Mouse (Mus musculus) kidney, postnatal 0 days (tissue): ENCODE measurements around the gene Msh5. TPM values are rescaled to one million over a fixed set of nuclear protein-coding genes. Genes with fewer than 3 reads are reported as not detected.

Experiments used
- ATAC-seq: fragments of 200-750 bp; cut with Nextera tagmentation; replicated peaks from 2 replicates; pipeline ENCODE4 v1.8.0; 2017; ENCODE audit warnings: low read depth, moderate number of reproducible peaks, moderate TSS enrichment, moderate library complexity; ENCODE audit not compliant: low FRiP score
- DNase-seq: peaks from one replicate; pipeline ENCODE4 v3.0.0-alpha.2; 2016; ENCODE audit warnings: low spot score
- H3K27ac ChIP-seq: fragments of 300-500 bp; sonication (generic); 2 replicates; pipeline ENCODE4 v1.5.1; 2014; ENCODE audit warnings: mild to moderate bottlenecking
- H3K27me3 ChIP-seq: fragments of 300-500 bp; sonication (generic); 2 replicates; pipeline ENCODE4 v1.6.1; 2014; ENCODE audit warnings: low read length, mixed read lengths; ENCODE audit not compliant: insufficient read depth
- H3K36me3 ChIP-seq: fragments of 300-500 bp; sonication (generic); 2 replicates; pipeline ENCODE4 v1.6.1; 2014; ENCODE audit warnings: low read length, mixed read lengths; ENCODE audit not compliant: insufficient read depth
- H3K4me1 ChIP-seq: fragments of 300-500 bp; sonication (generic); replicated peaks from 2 replicates; pipeline ENCODE4 v1.6.1; 2014; ENCODE audit warnings: antibody characterized with exemption, low read length, mixed read lengths; ENCODE audit not compliant: insufficient read depth
- H3K4me2 ChIP-seq: fragments of 300-500 bp; sonication (generic); 2 replicates; pipeline ENCODE4 v1.6.1; 2014; ENCODE audit warnings: mild to moderate bottlenecking, low read length, moderate library complexity, mixed read lengths
- H3K4me3 ChIP-seq: fragments of 300-500 bp; sonication (generic); replicated peaks from 2 replicates; pipeline ENCODE4 v1.5.1; 2014; ENCODE audit warnings: low read depth, low read length
- H3K9ac ChIP-seq: fragments of 300-500 bp; sonication (generic); 2 replicates; pipeline ENCODE4 v1.6.1; 2014; ENCODE audit warnings: low read depth, low read length
- H3K9me3 ChIP-seq: fragments of 300-500 bp; sonication (generic); replicated peaks from 2 replicates; pipeline ENCODE4 v1.6.1; 2016; ENCODE audit warnings: low read length, inconsistent platforms, mixed read lengths
- CTCF ChIP-seq: IDR thresholded peaks from 2 replicates; pipeline ENCODE4 v1.5.1; 2016; ENCODE audit warnings: antibody characterized with exemption, low read depth, mild to moderate bottlenecking, moderate library complexity
- WGBS: fragments of 180-500 bp; shearing (Covaris S2); extraction: QIAGEN DNeasy Blood & Tissue Kit; methylation state at CpG from one replicate; pipeline ENCODE4 v1.1.7; 2014; 5-methylcytosine and 5-hydroxymethylcytosine counted together
- polyA plus RNA-seq: library from polyadenylated mRNA; unstranded; fragments of >200 nt; fragmentation: Nextera tagmentation; extraction: Ambion mirVana; gene quantifications from 2 replicates; pipeline ENCODE4 v1.2.1, GENCODE M21; 2015

The Msh5 gene
- polyA plus RNA-seq, 1 experiment from 2014 or later, result 2.7 TPM

- peak; percentile 6; the same call in 1 of the 2 replicates for TF ChIP-seq CTCF
- ATAC-seq, result peak; percentile 86
- no peaks in the 10 kb centered on the region for H3K9me3 ChIP-seq
- H3K4me2 ChIP-seq, result peak within 1 kb of the TSS; percentile 98
- H3K9ac ChIP-seq, result peak within 1 kb of the TSS; percentile 80
- peak within 1 kb of the TSS; percentile 95 for H3K27ac ChIP-seq
- H3K4me1 ChIP-seq, result 0 out of 2 replicates have a peak, but pooled peaks cover 6% of the 10 kb centered on the region
- peak within 1 kb of the TSS; percentile 80 for H3K4me3 ChIP-seq
- under 1% methylated on average over 58 of the region's 58 CpGs for WGBS
- H3K27me3 ChIP-seq, result no peaks in the 10 kb centered on the region
- DNase-seq, result peak; percentile 97
- H3K36me3 ChIP-seq, result peaks cover 13% of the 10 kb centered on the region
These were observed 64.8 kb downstream of the Msh5 start, which contains the start of gene Lsm2 for GRCm38 (mm10) chr17:34981690-34982180. Gene Lsm2, plus strand, starts transcription at chr17:34981862.

GRCm38 (mm10) chr17:34980655-34981054 lies 65.9 kb downstream of the Msh5 start:
- DNase-seq, result peak; percentile 93
- 9% methylated on average over 2 of the region's 2 CpGs for WGBS
- ATAC-seq, result no peak

GRCm38 (mm10) chr17:34979631-34980030 lies 66.9 kb downstream of the Msh5 start:
- Histone ChIP-seq H3K36me3 (no peaks in the 10 kb centered on the region), H3K9me3 (no peaks in the 10 kb centered on the region), H3K27me3 (no peaks in the 10 kb centered on the region), H3K4me3 (no peak overlapping the region), H3K4me1 (0 out of 2 replicates have a peak, but pooled peaks cover 6% of the 10 kb centered on the region), H3K4me2 (no peak overlapping the region), H3K9ac (no peak overlapping the region), H3K27ac (no peak overlapping the region)
- no peak for DNase-seq
- no peak for TF ChIP-seq CTCF
- WGBS, result 86% methylated on average over 4 of the region's 4 CpGs
- ATAC-seq, result no peak

More at GRCm38 (mm10) chr17:34980655-34981054, 65.9 kb downstream of the Msh5 start:
- Histone ChIP-seq H3K4me2 (peak overlapping the region; percentile 98), H3K4me1 (0 out of 2 replicates have a peak, but pooled peaks cover 6% of the 10 kb centered on the region), H3K9me3 (no peaks in the 10 kb centered on the region), H3K4me3 (peak overlapping the region; percentile 80), H3K36me3 (0 out of 2 replicates have a peak, but pooled peaks cover 5% of the 10 kb centered on the region), H3K9ac (peak overlapping the region; percentile 80; the same call in 1 of the 2 replicates), H3K27me3 (no peaks in the 10 kb centered on the region), H3K27ac (peak overlapping the region; percentile 95; the same call in 1 of the 2 replicates)
- TF ChIP-seq CTCF, result peak; percentile 87

Other genes with a start within 250 kb of the Msh5 start
- gene Cyp21a1, start 242.2 kb downstream of the Msh5 start, polyA plus RNA-seq, result 0.13 and 0.20 TPM in 2 replicates
- gene Stk19, start 209.8 kb downstream of the Msh5 start, polyA plus RNA-seq, result 30.3 and 30.8 TPM in 2 replicates
- 48.2 and 49.7 TPM in 2 replicates for gene Dxo, start 209.7 kb downstream of the Msh5 start, polyA plus RNA-seq
- gene Skiv2l, start 196.5 kb downstream of the Msh5 start, polyA plus RNA-seq, result 36.8 and 37.3 TPM in 2 replicates
- gene Nelfe, start 196.4 kb downstream of the Msh5 start, polyA plus RNA-seq, result 73.5 and 79.5 TPM in 2 replicates
- 21.1 and 25.6 TPM in 2 replicates for gene Cfb, start 184.2 kb downstream of the Msh5 start, polyA plus RNA-seq
- 2.3 and 3.4 TPM in 2 replicates for gene Zbtb12, start 167.3 kb downstream of the Msh5 start, polyA plus RNA-seq
- gene Gm20547, start 164.7 kb downstream of the Msh5 start, polyA plus RNA-seq, result not detected in 2 replicates
- 7.0 and 7.4 TPM in 2 replicates for gene C2, start 148.5 kb downstream of the Msh5 start, polyA plus RNA-seq
- gene Ehmt2, start 148.3 kb downstream of the Msh5 start, polyA plus RNA-seq, result 44.1 and 49.1 TPM in 2 replicates
- 24.2 and 27.3 TPM in 2 replicates for gene Slc44a4, start 132.3 kb downstream of the Msh5 start, polyA plus RNA-seq
- gene Neu1, start 115.5 kb downstream of the Msh5 start, polyA plus RNA-seq, result 92.0 and 101 TPM in 2 replicates
- gene Hspa1b, start 87.5 kb downstream of the Msh5 start, polyA plus RNA-seq, result 2.2 and 2.6 TPM in 2 replicates
- gene Gm20481, start 76.8 kb downstream of the Msh5 start, polyA plus RNA-seq, result not detected in 2 replicates
- 22.4 and 23.5 TPM in 2 replicates for gene Hspa1a, start 74.6 kb downstream of the Msh5 start, polyA plus RNA-seq
- gene Hspa1l, start 74.0 kb downstream of the Msh5 start, polyA plus RNA-seq, result 0.54 and 0.72 TPM in 2 replicates
- gene Lsm2, start 64.9 kb downstream of the Msh5 start, polyA plus RNA-seq, result 133 and 141 TPM in 2 replicates
- 61.3 and 63.3 TPM in 2 replicates for gene Vars, start 45.8 kb downstream of the Msh5 start, polyA plus RNA-seq
- gene Vwa7, start 30.2 kb downstream of the Msh5 start, polyA plus RNA-seq, result 0.16 and 0.20 TPM in 2 replicates
- gene Sapcd1, start 18.7 kb downstream of the Msh5 start, polyA plus RNA-seq, result 2.3 and 3.7 TPM in 2 replicates
- gene Clic1, start 3.2 kb upstream of the Msh5 start, polyA plus RNA-seq, result 266 and 282 TPM in 2 replicates
- 227 and 244 TPM in 2 replicates for gene Ddah2, start 12.3 kb upstream of the Msh5 start, polyA plus RNA-seq
- gene Ly6g6c, start 18.6 kb upstream of the Msh5 start, polyA plus RNA-seq, result not detected in 2 replicates
- 0.36 and 0.45 TPM in 2 replicates for gene Mpig6b, start 19.4 kb upstream of the Msh5 start, polyA plus RNA-seq
- 1.3 and 1.6 TPM in 2 replicates for gene Ly6g6e, start 30.2 kb upstream of the Msh5 start, polyA plus RNA-seq
- gene Ly6g6d, start 31.3 kb upstream of the Msh5 start, polyA plus RNA-seq, result 7.6 and 7.8 TPM in 2 replicates
- not detected in 2 replicates for gene Ly6g6f, start 38.9 kb upstream of the Msh5 start, polyA plus RNA-seq
- gene Abhd16a, start 42.5 kb upstream of the Msh5 start, polyA plus RNA-seq, result 109 and 113 TPM in 2 replicates
- gene Ly6g5c, start 61.5 kb upstream of the Msh5 start, polyA plus RNA-seq, result not detected in 2 replicates
- gene Ly6g5b, start 68.7 kb upstream of the Msh5 start, polyA plus RNA-seq, result 0.69 and 1.1 TPM in 2 replicates
- gene Gpank1, start 74.7 kb upstream of the Msh5 start, polyA plus RNA-seq, result 14.6 and 15.2 TPM in 2 replicates
- 300 and 312 TPM in 2 replicates for gene Csnk2b, start 75.3 kb upstream of the Msh5 start, polyA plus RNA-seq
- gene D17H6S53E, start 79.6 kb upstream of the Msh5 start, polyA plus RNA-seq, result 10.5 and 11.9 TPM in 2 replicates
- gene Apom, start 85.3 kb upstream of the Msh5 start, polyA plus RNA-seq, result 59.6 and 64.2 TPM in 2 replicates
- 46.0 and 50.2 TPM in 2 replicates for gene Bag6, start 88.4 kb upstream of the Msh5 start, polyA plus RNA-seq
- 79.2 and 94.5 TPM in 2 replicates for gene Prrc2a, start 118.2 kb upstream of the Msh5 start, polyA plus RNA-seq
- 13.1 and 14.8 TPM in 2 replicates for gene Aif1, start 129.3 kb upstream of the Msh5 start, polyA plus RNA-seq
- 11.4 and 15.0 TPM in 2 replicates for gene Lst1, start 141.7 kb upstream of the Msh5 start, polyA plus RNA-seq
- gene Ltb, start 147.7 kb upstream of the Msh5 start, polyA plus RNA-seq, result 0.98 and 1.0 TPM in 2 replicates
- 0.19 and 0.25 TPM in 2 replicates for gene Tnf, start 155.3 kb upstream of the Msh5 start, polyA plus RNA-seq
- 0.15 TPM in 1 of 2 replicates, not detected in the other for gene Lta, start 158.6 kb upstream of the Msh5 start, polyA plus RNA-seq
- gene Gm16181, start 174.1 kb upstream of the Msh5 start, polyA plus RNA-seq, result 0.25 and 0.29 TPM in 2 replicates
- gene Atp6v1g2, start 186.9 kb upstream of the Msh5 start, polyA plus RNA-seq, result 6.6 and 6.7 TPM in 2 replicates
- 11.7 and 14.5 TPM in 2 replicates for gene Nfkbil1, start 189.0 kb upstream of the Msh5 start, polyA plus RNA-seq
- gene Ddx39b, start 195.0 kb upstream of the Msh5 start, polyA plus RNA-seq, result 303 and 329 TPM in 2 replicates
- 111 and 125 TPM in 2 replicates for gene H2-D1, start 216.0 kb upstream of the Msh5 start, polyA plus RNA-seq